Mouse (Mus musculus): Measurements from ENCODE around the gene Slc17a6.

Slc17a6 gene

GRCm38 (mm10) chr7:51621694-51622145 lies at the start of gene Slc17a6:
Gene Slc17a6 (plus strand): TSS chr7:51622006.
- DNase-seq (ENCODE audit: low spot score in 2 of 2) = peak; percentile 57 to 66

GRCm38 (mm10) chr7:51600021-51600420 lies 21.8 kb upstream of the Slc17a6 start:
- peak; percentile 5 to 16 for DNase-seq (ENCODE audit: low spot score in 2 of 2)

- DNase-seq (ENCODE audit: low spot score in 2 of 2) = no peak
Observed at GRCm38 (mm10) chr7:51603741-51604140, 18.1 kb upstream of the Slc17a6 start.

GRCm38 (mm10) chr7:51614404-51614803 lies 7.4 kb upstream of the Slc17a6 start:
- DNase-seq (ENCODE audit: low spot score in 2 of 2) = no peak

GRCm38 (mm10) chr7:51617941-51618340 lies 3.9 kb upstream of the Slc17a6 start:
- DNase-seq (ENCODE audit: low spot score in 2 of 2) = no peak

GRCm38 (mm10) chr7:51618412-51618811 lies 3.4 kb upstream of the Slc17a6 start:
- DNase-seq (ENCODE audit: low spot score in 2 of 2) = no peak

GRCm38 (mm10) chr7:51619977-51620376 lies 1.8 kb upstream of the Slc17a6 start:
- no peak for DNase-seq (ENCODE audit: low spot score in 2 of 2)

- peak; percentile 12 to 31 for DNase-seq (ENCODE audit: low spot score in 2 of 2)
Observed at GRCm38 (mm10) chr7:51622196-51622595, 390 bp downstream of the Slc17a6 start.

DNA sequence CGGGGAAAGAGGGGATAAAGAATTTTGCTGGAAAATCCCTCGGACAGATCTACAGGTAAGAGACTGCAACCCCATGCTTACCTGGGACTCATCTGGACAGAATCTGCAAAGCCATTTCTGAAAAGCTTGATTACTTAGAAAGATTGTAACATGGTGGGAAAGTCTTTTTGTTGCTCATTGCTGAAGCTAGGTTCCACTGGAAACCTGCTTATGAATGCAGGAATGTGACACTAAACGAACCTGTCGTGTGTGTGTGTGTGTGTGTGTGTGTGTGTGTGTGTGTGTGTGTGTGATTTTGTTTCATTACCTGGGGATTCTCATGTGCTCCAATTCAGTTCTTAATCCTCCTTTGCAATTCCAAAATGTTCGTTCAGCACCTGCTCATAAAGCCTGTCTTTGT lies 860 bp downstream of the Slc17a6 start:
- peak in 1 of 2 experiments; percentile 9 for DNase-seq (ENCODE audit: low spot score in 2 of 2)

DNA sequence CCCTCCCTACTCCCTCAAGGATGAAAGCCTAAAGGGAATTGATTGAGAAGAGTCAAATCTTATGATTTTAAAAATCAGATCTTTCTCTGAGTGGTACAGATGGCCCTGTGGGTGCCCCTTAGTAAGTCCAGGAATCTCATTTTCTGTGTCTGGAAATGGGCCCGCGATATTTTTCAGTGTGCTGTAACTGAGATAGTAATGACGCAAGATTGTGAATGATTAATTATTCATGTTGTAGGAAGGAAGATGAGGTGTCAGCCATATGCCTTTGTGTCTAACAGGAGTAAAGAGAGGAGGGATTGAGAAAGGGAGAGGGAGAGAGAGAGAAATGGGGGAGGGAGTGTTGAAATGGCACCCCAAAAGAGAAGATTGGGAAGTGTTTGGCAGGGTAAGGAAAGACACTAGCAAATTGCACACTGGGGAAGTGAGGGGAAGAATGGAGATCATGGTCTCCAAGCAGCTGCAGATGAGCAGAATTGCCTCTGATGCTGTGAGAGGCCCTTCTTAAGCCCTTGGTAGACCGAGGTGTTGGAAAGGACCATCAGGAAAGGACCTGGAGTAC lies 2.6 kb downstream of the Slc17a6 start:
- DNase-seq (ENCODE audit: low spot score in 2 of 2) = no peak

- DNase-seq (ENCODE audit: low spot score in 2 of 2) = peak; percentile 5 to 16
Observed at GRCm38 (mm10) chr7:51625161-51625560, 3.4 kb downstream of the Slc17a6 start.

DNA sequence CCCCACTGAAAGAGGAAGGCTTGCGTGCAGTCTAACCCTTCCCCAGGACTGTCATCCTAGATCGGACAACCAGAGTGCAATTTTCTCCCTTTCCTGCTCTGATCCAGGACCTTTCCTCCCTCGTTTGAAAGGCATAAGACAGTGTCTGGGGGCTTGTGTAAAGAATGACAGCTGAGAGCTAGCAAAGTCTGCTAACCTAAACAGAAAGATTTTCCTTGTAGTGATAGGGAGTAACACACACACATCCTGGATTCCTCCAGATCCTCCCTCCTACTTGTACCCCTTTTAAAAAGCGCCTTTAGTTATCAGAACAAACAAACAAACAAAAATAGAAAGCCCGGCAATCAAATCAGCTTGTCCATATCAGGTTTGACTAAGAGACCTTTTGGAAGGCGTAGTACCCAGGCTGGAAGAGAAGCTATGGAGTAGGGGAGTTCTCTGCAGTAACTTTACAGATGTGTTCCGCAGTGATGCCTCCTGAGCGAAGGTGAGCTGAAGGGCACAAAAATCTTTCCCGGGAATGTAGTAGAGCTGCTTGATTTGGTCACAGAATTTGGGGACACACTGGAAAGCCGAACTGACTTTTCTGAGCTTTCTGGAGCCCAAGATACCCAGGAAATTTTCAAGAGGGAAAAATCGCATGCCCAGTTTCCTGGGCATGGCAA lies 3.9 kb downstream of the Slc17a6 start:
- DNase-seq (ENCODE audit: low spot score in 2 of 2) = no peak

DNA sequence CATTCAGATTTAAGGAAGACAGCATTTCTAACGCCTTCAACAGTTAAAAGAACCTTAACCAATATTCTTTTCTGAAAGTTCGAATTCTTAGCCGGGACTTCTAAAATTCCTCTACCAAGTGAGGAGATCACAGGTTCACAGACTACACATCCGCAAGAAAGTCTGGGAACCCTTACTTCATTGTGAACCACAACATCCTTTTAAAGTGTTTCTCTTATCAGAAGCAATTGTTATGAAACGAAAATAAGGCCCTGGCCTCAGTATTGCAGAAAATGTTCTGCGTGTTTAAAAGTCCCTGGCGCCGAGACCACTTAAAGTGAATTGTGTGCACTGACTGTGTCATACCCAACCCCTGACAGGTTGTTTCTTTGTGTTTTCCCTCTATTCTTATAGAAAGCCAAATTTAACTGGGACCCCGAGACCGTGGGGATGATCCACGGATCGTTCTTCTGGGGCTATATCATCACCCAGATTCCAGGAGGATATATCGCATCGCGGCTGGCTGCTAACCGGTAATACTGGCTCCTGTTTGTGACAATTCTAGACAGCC lies 4.7 kb downstream of the Slc17a6 start:
- DNase-seq (ENCODE audit: low spot score in 2 of 2) = peak in 1 of 2 experiments; percentile 5

DNA sequence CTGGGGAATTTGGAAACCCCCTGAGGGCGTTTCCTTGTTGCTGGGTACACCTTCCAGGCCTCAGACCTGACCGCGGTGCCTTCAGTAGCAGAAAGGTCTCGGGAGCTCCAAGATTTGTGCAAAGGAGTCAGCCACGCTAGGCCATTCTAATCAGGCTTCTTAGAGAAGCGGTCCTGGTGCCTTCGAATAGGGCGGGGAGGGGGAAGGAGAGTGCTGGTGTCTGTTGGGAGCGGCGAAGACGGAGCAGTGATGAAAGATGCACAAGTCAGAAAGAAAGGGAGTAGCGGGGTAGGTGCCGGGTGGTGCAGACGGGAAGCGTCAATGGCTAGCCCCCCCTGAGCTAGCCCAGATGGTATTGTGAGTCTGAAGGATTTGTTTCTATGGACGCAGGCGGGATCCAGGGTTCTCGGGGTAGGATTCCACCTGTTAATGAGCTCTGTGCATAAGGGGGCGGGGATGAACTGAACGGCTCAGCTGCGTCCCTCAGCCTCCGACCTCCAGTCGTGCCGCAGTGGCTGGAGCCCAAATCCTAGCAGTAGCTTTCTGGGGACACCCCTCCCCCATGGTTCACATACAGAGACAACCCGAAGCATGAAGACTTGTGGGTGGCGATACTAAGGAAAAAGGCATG lies 5.3 kb downstream of the Slc17a6 start:
- DNase-seq (ENCODE audit: low spot score in 2 of 2) = peak; percentile 12 to 17

GRCm38 (mm10) chr7:51627666-51628065 lies 5.9 kb downstream of the Slc17a6 start:
- DNase-seq (ENCODE audit: low spot score in 2 of 2) = no peak

GRCm38 (mm10) chr7:51628349-51628748 lies 6.5 kb downstream of the Slc17a6 start:
- no peak for DNase-seq (ENCODE audit: low spot score in 2 of 2)

- DNase-seq (ENCODE audit: low spot score in 2 of 2) = no peak
Observed at GRCm38 (mm10) chr7:51629206-51629605, 7.4 kb downstream of the Slc17a6 start.

DNA sequence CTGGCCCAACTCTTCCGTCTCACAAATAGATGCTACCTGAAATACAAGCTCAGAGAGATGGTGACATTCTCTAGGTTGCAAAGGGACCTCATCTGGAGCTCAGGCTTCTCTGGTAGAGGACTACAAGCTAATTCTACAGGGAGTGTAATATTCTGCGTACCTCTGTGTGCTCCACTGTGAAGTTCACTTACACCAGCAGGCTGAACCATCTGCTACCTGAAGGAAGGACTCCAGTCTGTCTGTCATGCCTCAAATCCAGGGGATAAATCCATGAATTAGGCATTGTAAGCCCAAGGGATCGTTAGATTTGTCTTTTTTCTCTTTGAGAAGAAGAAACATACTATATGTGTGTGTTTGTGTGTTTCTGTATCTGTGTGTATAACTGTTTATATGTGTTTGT lies 9.4 kb downstream of the Slc17a6 start:
- DNase-seq (ENCODE audit: low spot score in 2 of 2) = no peak

- no peak for DNase-seq (ENCODE audit: low spot score in 2 of 2)
Observed at GRCm38 (mm10) chr7:51632543-51633229, 10.9 kb downstream of the Slc17a6 start.

DNA sequence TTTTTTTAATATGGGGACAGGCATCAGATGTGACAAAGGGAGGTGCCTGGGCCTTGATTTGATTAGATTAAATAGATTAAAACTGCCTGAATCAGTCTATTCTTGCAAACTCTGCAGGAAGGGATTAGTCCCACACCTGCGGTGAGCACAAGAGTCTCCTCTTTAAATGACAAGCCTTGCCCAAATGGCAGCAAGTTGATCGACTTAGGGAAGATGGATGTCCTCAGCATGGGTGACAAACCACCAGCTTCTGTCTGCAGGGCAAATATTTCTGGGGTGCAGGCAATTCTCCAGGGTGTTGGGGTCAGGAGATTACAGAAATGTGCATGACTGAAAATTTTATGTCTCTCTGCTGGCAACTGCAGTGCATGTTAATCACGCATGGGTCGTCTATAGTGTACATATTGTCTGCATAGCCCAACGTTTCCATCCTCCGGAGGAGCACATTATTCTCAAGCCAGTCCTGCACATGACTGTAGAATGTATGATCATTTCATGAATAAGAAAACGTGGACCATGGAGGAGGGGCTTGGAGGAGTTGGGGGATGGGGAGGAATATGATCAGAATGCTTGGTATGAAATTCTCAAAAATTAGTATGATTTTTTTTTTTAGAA lies 11.5 kb downstream of the Slc17a6 start:
- no peak for DNase-seq (ENCODE audit: low spot score in 2 of 2)

DNA sequence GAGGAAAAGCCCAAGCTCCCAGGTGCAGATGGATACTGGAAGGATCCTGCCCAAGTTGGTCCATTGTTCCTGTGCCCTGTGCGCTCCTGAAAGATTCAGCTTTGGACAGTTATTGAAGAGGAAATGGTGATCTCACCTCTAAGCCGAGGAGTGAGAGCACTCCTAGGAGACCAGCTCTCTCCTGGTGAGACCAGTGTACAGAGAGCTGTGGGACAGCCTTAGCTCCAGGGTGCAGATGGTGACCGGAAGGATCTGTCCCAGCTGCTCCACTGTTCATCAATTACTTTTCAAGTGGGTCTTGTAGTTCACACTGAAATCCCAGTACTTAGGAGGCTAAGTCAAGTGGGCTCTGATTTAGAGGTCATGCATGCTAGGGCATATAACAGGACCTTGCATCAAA lies 35.3 kb downstream of the Slc17a6 start:
- DNase-seq (ENCODE audit: low spot score in 2 of 2) = no peak

DNA sequence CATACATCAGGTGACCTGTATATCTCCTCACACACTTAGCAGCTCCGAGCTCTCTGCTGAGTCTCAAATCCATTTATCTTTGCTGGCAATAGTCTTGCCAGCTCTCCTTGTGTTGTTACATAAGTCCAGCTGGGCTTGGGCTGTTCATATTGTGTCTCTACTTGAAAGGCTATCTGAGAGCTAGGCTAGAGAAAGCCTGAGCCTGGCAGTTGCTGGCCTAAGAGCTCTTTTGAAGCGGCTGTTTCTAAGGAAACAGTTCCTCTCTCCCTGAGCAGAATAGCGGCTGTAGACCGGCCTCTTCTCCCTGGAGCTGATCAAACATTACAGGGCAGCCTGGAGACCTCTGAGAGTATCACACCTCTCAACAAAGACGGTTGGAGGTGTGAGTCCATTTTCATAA lies 40.6 kb downstream of the Slc17a6 start:
- peak in 1 of 2 experiments; percentile 3 for DNase-seq (ENCODE audit: low spot score in 2 of 2)
